Mouse (Mus musculus) forelimb bud, embryonic 11.5 days (tissue): ENCODE results near the gene Plcl1.

Source experiments
- DNase-seq: peaks from one replicate; pipeline ENCODE4 v3.0.0-alpha.2; 2012; ENCODE audit warnings: low read depth, low spot score

Plcl1 gene

DNA sequence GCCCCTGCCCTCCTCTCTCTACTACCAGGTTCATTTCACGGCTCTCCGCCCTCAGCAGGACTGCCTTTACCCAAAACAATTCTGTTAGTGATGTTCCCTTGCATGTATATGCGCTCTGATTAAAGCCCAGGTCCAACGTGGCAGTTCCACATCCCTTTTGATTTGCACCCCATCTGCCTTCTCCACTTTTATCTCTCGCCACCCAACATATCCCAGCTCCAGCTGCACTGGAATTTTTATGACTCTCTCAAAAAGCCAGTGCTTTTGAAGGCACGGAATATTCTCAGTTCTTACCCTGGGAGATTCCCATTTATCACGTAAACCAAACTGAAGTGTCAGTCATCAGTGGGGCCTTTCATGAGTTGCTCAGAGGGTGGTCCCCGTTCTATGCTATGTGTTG, 200.7 kb downstream of the Plcl1 start:
- no peak for DNase-seq

DNA sequence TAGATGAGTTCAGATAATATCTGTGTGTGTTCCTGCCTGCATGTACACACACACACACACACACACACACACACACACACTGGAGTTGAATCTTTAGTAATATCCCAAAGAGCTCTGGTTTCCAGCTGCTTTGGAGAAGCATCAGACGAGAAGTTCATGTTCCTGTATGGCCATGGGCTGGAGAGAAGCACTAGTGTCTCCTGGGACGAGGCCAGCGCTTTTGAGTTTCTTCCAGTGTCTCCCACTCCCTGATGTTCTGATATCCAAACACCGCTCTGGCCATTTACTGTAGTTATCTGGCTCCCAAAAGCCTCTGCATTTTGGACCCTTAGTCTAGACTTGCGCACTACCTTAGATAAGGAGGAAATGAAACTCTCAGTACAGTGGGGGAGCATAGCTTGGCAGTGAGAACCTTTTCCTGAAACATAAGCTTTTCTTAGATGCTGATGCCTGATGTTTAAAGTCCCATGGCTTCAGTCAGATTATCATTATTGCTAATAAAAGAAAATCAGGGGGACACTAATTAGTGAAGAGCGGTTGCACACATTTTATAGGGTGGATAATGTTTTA, 207.1 kb downstream of the Plcl1 start:
- no peak for DNase-seq

DNA sequence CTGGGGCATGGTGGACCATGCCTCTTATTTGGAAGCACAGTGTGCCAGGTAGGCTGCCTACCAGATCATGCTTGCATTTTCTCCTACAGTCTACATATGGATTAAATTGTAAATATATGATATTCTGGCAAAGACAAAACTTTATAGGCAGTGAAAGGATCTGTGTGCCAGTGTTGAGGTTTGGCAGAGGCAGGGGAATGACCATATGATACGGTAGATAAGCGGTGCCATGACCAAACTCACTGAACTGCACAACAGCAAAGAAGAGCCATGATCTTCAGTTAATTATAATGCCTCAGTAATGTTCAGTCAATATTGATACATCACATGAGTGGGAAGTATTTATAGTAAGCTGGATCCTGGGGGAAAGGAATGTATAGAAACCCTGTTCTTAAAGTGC, 212.1 kb downstream of the Plcl1 start:
- no peak for DNase-seq

DNA sequence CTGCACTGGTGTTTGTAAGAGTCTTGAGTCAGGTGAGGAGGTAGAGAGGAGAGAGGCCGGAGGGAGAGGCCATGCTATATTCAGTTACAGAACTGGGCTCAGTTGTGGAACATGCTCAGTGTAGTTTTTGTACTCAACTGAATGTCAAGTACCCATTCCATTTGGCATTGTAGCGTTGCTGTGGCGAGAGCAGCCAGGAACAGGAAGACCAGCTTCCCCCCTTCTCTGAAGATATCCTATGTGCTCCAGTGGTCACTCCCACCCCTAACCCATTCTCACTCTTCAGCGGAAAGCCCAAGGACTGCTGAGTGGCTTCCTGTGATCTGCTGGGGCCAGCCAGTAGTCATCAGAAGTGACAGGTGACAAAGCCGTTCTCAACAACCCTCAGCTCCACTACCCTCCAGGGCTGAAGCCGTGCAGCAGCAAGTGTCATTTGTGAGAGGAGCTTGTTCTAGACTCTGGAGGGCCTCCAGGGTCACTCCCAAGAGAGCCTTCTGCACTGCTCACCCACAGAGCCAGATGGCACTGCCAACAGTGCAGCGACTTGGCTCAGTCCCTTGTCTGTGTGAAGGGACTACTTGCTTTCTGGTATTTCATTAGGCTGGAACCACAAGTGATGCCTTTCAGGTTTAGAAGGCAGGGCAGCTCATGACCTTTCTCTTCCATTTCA, 213.0 kb downstream of the Plcl1 start:
- no peak for DNase-seq

DNA sequence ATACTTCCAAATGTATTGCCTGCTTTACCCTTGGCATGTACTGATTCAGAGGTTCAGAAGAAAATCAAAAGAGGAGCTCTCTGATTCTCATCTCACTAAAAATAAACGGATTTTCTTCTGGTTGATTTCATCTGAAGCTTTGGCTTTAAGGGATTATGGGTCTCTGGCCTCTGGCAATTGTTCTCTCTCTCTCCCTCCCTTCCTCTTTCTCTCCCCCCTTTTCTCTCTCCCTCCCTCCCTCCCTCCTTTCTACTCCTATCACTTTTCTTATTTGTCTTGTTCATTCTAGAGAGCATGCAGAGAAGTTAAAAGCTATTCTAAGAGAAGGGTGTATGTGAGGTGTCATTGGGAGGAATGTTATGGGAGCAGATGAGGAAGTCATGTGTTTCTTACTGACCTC, 225.8 kb downstream of the Plcl1 start:
- DNase-seq, result no peak

DNA sequence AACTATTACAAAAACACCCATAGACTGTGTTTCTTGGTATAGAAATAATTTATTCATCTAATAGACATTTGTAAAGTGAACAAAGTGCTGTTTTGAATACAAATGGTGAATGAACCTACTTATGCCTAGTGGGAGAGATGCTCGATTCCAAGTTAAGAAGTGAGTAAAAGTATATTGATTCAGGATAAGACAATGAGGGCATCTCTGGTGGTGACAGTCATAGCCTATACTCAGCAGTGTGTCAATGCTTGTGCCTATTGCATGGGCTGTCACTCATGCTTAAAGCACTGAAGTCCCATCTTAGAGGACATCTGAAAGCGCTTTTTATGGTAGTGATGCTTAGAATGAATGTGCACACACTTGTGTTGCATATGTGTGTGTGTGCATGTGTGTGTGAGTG, 226.3 kb downstream of the Plcl1 start:
- DNase-seq, result no peak

DNA sequence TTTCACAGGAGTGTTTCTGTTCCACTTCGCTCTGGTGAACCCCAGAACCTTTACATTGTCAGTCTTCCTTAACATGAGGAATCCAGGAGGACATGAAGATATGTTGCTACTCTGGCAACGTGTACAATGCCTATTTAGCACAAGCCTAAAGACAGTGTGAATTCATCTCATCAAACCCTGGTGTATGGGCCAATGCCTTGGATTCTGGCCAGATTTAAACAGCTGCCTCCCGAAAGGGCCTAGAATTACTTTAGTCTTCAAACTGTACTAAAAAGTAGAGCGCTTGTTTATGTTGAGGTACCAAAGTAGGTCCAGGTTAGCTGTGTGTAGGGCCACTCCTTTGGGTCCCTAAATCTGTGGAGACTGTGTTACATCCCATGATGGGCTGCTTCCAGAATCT, 227.6 kb downstream of the Plcl1 start:
- no peak for DNase-seq

DNA sequence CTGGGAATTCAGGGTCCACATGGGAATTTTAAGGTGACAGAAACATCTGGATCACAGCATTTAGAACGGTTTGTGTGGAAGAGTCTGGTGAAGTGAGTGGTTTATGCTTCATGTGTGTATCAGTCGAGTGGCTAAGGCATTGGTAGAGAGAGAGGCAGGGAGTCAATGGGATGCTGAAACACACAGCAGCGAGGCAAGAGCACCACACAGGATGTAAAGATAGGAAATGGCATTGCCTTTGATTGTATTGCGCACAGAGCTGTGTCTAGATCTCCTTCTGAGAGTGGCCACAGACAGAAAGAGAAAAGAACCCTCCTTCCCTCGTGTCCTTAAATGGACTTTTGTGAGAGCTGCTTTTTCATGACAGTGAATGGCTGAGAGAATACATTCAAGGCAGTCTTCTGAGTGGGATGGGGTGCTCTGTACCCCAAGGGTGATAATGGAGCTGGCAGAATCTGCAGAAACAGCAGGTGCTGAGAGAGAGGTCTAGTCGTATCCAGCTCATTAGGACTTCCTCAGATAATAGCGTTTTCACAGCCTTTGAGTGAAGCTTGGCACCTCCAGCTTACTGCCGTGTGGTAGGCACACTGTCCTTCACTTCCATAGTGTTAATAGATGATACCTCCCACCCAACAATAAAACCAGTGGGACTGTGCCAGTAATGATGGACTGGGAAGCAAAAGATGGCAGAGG, 253.9 kb downstream of the Plcl1 start:
- no peak for DNase-seq

DNA sequence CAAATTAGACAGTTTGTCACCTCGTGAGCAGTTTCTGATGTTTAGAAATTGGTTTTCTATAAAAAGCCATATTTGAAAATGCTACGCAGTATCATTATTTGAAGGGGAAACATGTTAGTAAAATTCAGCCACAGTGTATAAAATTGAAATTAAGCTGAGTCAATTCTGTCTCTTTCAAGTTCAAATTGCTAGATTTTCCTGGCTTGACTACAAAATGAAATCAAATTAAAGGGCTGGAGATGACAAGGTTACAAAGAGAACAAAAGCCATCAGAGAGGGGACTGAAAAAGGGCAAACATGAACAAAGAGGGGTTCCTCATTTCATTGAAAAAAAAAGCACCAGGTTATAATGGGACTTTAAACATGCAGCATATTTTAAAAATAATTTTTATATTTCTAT, 255.7 kb downstream of the Plcl1 start:
- no peak for DNase-seq

DNA sequence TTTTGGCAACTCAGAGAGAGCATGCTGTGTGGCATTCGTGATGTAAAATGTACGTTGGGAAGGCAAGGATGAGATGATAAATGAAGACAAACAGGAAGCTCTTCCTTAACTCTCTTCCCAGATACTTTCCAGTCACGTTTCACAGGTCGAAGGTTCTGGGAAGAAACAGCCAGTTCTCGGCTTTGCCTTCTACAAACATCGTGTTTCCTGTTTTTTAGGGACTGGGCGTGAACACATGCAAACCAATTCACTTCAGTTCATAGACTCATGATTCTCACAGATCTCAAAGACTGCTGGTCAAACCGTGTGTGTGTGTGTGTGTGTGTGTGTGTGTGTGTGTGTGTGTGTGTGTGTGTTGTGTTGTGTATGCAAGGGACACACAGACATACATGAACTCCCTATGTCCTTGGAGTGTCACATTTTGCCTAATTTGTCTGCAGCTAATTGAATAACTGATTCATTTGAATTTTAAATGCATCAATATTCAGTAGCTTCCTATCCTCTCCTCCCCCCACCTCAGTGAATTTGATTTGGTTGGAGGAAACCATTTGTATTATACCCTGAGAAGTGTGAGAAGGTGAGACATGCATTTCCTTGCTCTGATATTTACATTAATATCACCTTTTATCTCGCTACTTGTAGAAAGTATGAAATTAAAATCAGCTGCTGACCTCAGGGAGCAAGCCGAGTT, 259.6 kb downstream of the Plcl1 start:
- no peak for DNase-seq

DNA sequence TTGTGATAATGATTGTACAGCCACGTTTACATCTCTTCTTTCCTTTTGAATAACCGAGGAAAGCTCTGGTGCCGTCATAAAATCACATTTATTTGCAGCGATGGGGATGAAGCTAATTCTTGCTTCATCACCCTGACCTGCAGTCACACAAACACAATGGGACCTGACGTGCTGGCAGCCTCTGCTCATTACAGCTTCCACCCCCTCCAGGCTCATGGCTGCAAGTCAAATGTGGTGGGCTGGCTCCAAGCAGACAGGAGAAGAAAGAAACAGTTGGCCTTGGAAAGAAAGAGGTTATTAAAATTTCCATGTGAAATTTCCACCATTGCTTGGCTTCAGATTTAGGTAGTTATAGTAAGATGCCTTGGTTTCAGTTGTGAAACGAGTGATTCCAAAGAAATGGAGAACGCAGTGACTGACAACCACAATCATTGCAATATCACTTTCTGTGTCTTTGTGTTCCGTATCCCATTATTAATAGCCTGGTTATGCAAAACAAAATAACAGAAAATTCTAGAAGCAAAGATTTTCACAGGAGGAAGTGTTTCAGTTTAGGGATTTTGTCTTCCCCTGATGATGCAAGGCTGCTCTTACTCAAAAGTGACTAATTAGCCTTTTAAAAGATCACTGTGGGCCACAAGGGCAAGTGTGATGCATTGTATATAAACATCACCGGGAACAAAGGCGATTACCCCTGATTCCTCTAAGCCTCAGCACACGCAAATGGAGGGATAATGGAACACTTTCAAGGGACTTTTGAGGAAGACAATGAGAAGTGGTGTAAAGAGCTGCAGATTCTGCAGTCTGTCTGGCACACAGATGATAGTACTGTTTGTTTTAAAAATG, 260.3 kb downstream of the Plcl1 start:
- no peak for DNase-seq

DNA sequence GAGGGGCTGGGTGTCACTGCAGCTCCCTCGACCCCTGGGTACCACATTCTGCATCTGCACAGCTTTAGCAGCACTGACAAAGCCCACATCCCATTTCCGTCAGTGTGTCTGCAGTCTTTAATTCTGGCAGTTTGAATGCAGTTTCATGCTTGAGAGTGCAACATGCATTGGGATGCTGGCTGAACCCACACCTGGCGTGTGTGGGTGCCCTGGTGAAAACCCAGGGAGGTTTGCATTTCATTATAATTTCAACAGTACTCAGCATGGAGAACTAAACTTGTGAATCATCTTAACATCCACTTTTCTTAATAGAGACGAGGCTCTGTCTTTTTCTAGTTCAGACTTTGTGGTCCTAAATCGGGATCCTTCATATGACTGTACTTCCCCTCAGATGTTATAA, 261.1 kb downstream of the Plcl1 start:
- DNase-seq, result no peak

DNA sequence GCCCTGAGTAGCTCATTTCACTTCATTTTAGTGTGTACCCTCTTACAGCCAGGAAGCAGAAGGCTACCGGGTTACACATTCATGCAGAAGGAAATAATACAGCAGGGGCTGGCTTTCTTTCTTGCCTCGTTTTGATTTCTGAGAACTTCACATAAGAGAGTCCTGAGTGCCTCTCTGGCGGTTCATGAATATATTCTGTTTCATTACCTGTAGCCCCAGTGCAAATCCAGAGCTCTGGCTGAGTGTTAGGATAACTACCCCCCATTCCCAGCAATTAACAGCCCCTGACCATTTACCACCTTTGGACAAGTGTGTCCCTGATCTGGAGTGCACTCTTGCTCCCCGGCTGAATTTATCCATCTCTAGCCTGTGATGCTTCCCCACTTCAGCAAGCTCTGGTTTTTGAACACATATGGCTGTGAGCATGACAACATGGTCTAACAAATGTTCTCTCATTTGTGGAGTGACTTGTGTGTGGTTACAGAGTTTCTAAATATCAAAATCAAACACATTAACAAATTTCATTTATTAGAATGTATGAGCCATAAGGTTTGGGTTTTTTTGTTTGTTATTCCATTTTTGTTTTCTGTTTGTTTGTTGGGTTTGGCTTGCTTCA, 263.0 kb downstream of the Plcl1 start:
- no peak for DNase-seq

DNA sequence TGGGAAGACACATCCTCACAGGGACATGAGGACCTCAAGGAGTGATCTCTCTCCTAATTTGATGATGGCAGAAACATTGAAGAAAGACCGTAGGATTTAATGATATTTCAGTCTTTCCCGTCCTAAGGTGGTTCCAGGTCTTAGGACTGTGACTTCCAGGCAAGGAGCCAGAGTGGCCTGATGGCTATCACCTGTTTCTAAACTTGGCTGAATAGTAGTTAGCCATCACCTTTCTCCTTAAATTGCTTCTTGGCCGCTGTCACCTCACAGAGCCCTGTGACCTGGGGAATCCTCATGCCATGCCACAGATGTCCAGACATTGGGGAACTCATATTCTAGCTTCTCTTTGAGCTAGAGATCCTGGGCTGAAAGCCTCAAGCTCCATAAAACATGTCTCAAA, 277.0 kb downstream of the Plcl1 start:
- DNase-seq, result no peak

DNA sequence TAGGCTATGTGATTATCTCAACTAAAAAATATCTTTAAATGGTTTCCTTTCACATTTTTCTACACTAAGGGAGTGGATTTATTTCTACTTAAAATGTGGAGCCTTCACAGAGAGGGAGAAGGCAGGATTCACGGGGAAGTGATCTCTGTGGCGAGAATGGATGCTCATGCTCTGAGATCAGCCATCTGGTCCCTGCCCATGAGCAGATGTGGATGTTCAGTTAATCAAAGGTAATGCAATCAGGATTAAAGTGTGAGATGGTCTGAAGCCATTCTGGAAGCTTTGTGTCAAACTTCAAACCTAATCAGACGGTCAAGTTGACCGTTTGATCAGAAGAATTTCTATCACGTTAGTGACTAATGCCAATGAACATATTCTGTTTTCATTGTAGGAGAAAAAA, 280.5 kb downstream of the Plcl1 start:
- no peak for DNase-seq

DNA sequence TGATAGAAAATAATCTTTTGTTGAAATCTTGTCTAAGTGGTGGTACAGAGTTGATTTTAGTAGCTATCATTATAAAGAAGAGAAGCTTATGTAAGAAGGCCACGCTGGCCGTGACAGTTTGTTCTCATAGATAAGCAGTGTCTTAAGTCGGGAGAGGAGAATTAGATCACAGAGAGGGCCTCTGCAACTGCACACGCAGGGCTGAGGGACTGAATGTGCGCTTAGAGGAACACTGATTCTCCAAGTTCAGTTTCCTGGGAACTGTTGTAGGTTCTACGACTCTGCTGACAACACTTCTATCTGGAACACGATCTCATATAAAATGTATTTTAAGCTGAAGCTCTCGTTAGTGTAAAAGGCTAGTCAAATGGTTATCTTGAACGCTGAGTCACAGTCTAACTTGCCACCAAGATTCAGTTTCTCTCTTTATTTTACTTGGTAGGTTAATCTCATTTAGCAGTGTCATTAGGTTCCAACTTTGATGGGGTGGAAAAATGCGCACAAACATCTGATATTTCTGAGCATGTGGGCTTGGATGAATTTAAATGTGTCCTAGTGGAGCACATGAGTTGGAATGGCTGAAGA, 288.0 kb downstream of the Plcl1 start:
- DNase-seq, result no peak

DNA sequence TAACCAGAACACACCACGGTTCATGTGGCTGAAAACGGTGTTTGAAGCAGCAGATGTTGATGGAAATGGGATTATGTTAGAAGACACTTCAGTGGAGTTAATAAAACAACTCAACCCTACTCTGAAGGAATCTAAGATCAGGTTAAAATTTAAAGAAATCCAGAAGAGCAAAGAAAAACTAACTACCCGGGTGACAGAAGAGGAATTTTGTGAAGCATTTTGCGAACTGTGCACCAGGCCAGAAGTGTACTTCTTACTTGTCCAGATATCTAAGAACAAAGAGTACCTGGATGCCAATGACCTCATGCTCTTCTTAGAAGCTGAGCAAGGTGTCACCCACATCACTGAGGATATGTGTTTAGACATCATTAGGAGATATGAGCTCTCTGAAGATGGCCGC, 290.5 kb downstream of the Plcl1 start:
- DNase-seq, result no peak

DNA sequence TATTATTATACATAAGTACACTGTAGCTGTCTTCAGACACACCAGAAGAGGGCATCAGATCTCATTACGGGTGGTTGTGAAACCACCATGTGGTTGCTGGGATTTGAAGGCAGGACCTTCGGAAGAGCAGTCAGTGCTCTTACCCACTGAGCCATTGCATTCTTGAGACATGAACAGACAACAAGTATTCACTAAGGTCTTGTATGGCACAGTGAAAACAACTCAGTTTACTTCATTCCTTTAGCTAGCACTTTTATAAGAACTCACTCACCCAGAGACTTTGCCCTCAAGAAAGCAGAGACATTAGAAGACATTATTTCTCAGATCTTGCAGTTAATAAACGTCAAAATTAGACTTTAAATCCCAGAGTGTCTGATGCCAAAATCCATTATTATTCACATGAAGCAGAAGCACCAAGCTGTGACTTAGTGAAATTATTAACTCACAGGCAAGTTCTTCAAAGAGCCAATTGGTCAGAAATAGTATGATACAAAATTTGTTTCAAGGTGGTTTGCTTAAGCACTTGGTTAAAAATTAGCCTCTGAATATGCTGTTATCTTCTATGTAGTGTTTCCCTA, 293.8 kb downstream of the Plcl1 start:
- no peak for DNase-seq

DNA sequence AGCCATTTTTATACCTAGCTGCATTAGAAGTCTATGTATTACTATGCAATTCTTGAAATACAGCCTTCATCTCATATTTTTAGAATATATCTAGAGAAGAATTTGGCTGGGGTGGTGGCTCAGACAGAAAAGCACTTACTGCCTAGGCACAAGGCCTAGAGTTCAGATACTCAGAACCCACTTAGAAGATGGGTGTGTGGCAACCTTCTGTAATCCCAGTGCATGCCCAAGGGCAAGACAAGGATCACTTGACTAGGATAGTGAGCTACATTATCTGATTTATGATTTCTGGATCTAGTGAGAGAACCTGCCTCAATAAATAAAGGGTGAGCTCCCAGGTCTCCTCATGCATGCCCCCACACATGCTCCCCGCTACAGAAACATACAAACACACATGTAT, 294.3 kb downstream of the Plcl1 start:
- DNase-seq, result no peak

DNA sequence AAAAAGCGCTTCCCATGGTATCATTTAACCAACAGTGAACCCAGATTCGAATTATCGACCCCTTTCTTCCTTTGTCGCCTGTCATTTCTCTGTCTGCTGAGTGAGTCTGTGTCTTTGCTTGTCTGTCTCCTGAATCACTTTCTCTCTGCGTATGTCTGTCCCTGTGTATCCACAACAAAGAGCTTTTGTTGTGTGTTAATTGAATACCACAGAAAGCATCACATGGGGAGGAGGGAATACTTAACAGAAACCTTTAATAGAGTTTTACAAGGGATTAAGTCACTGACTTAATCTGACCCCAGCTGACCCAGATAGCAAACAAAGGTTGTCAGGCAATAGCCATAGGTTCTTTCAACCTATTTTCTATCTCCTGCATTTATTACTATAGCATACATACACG, 295.0 kb downstream of the Plcl1 start:
- no peak for DNase-seq

DNA sequence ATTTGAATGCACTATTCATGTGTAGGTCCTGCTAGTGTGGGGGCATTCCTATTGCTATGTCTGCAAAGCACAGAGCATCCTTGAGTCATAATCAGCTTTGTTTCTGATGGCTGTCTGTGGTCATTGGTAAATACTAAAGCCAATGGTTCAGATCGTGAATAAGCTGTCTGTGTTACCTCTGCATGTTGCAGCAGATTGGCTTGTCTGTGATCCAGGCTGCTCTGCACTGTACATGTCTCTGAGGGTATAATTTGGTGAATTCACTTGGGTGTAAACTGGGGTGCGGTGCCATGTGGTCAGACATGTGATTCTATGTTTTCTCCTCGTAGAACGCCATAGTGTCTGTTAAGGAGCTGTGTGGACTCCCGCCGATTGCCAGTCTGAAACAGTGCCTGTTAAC, 295.9 kb downstream of the Plcl1 start:
- DNase-seq, result no peak
